Mouse (Mus musculus) heart, postnatal 0 days (tissue): Measurements from ENCODE around the gene Mafb. TPM values are rescaled to one million over a fixed set of nuclear protein-coding genes. Genes with fewer than 3 reads are reported as not detected.

Experiments used
- ATAC-seq: fragments of 200-750 bp; cut with Nextera tagmentation; 2 replicates; pipeline ENCODE4 v1.8.0; 2017; ENCODE audit warnings: low read depth, moderate number of reproducible peaks, moderate library complexity; ENCODE audit not compliant: insufficient read depth
- DNase-seq: peaks from one replicate; pipeline ENCODE4 v3.0.0-alpha.2; 2016; ENCODE audit warnings: low spot score
- H3K27ac ChIP-seq: fragments of 300-500 bp; sonication (generic); 2 replicates; pipeline ENCODE4 v1.5.1; 2014; ENCODE audit warnings: low read depth, mild to moderate bottlenecking
- H3K27me3 ChIP-seq: fragments of 300-500 bp; sonication (generic); 2 replicates; pipeline ENCODE4 v1.6.1; 2014; ENCODE audit warnings: low read length, mixed read lengths; ENCODE audit not compliant: control insufficient read depth, insufficient read depth
- H3K36me3 ChIP-seq: fragments of 300-500 bp; sonication (generic); replicated peaks from 2 replicates; pipeline ENCODE4 v1.6.1; 2014; ENCODE audit warnings: low read length, mixed read lengths; ENCODE audit not compliant: control insufficient read depth, insufficient read depth
- H3K4me1 ChIP-seq: fragments of 300-500 bp; sonication (generic); 2 replicates; pipeline ENCODE4 v1.6.1; 2014; ENCODE audit warnings: antibody characterized with exemption; ENCODE audit not compliant: control insufficient read depth, insufficient read depth
- H3K4me2 ChIP-seq: fragments of 300-500 bp; sonication (generic); 2 replicates; pipeline ENCODE4 v1.6.1; 2014; ENCODE audit warnings: low read depth, mild to moderate bottlenecking, low read length, moderate library complexity
- H3K4me3 ChIP-seq: fragments of 300-500 bp; sonication (generic); 2 replicates; pipeline ENCODE4 v1.5.1; 2014; ENCODE audit warnings: low read depth, low read length
- H3K9ac ChIP-seq: fragments of 300-500 bp; sonication (generic); replicated peaks from 2 replicates; pipeline ENCODE4 v1.6.1; 2014; ENCODE audit warnings: low read depth, low read length, mixed read lengths
- H3K9me3 ChIP-seq: fragments of 300-500 bp; sonication (generic); replicated peaks from 2 replicates; pipeline ENCODE4 v1.6.1; 2016; ENCODE audit warnings: low read length; ENCODE audit not compliant: control insufficient read depth
- CTCF ChIP-seq: IDR thresholded peaks from 2 replicates; pipeline ENCODE4 v1.5.1; 2016; ENCODE audit warnings: antibody characterized with exemption, control low read depth, low read depth
- EP300 ChIP-seq: IDR thresholded peaks from 2 replicates; pipeline ENCODE4 v1.6.1; 2016; ENCODE audit warnings: antibody characterized with exemption, low read depth
- WGBS: fragments of 180-500 bp; shearing (Covaris S2); extraction: QIAGEN DNeasy Blood & Tissue Kit; methylation state at CpG from one replicate; pipeline ENCODE4 v1.1.7; 2014; 5-methylcytosine and 5-hydroxymethylcytosine counted together
- polyA plus RNA-seq: library from polyadenylated mRNA; unstranded; fragments of >200 nt; fragmentation: Nextera tagmentation; extraction: Ambion mirVana; gene quantifications from 2 replicates; pipeline ENCODE4 v1.2.1, GENCODE M21; 2015
- total RNA-seq: library from RNA; depleted of rRNA; stranded (reverse); fragments of >200 nt; gene quantifications from 2 replicates; pipeline ENCODE4 v1.2.3, GENCODE M21; 2014; ENCODE audit warnings: low replicate concordance

The Mafb gene
- total and polyA plus RNA-seq, 2 experiments from 2014 or later: 4.5 to 4.8 TPM

- Histone ChIP-seq H3K36me3 (no peaks in the 10 kb centered on the region), H3K9me3 (no peaks in the 10 kb centered on the region), H3K27me3 (peaks cover 57% of the 10 kb centered on the region), H3K4me1 (peaks cover 16% of the 10 kb centered on the region; the same call in 1 of the 2 replicates), H3K27ac (peak overlapping the region; percentile 81), H3K9ac (peak overlapping the region; percentile 54), H3K4me3 (peak overlapping the region; percentile 53), H3K4me2 (peak overlapping the region; percentile 88)
- DNase-seq: no peak
- TF ChIP-seq EP300 (no peak), CTCF (no peak)
- ATAC-seq: peak; percentile 6; the same call in 1 of the 2 replicates
- WGBS: 1% methylated on average over 83 of the region's 95 CpGs
Observed at GRCm38 (mm10) chr2:160366111-160366979, 520 bp downstream of the Mafb start.

GRCm38 (mm10) chr2:160365107-160365911 is 1.6 kb downstream of the Mafb start:
- DNase-seq: peak; percentile 42
- H3K9me3 ChIP-seq: no peaks in the 10 kb centered on the region
- H3K27ac ChIP-seq: no peak overlapping the region
- H3K27me3 ChIP-seq: peaks cover 57% of the 10 kb centered on the region
- H3K4me1 ChIP-seq: peaks cover 16% of the 10 kb centered on the region; the same call in 1 of the 2 replicates
- H3K36me3 ChIP-seq: no peaks in the 10 kb centered on the region
- H3K9ac ChIP-seq: peak overlapping the region; percentile 54
- peak overlapping the region; percentile 53 for H3K4me3 ChIP-seq
- 1% methylated on average over 49 of the region's 50 CpGs for WGBS
- peak overlapping the region; percentile 88 for H3K4me2 ChIP-seq
- TF ChIP-seq EP300: no peak
- no peak for TF ChIP-seq CTCF
- no peak for ATAC-seq

- H3K27me3 ChIP-seq: peaks cover 57% of the 10 kb centered on the region
- peaks cover 16% of the 10 kb centered on the region; the same call in 1 of the 2 replicates for H3K4me1 ChIP-seq
- peak overlapping the region; percentile 54; the same call in 1 of the 2 replicates for H3K9ac ChIP-seq
- H3K4me3 ChIP-seq: peak overlapping the region; percentile 53
- WGBS: 19% methylated on average over 12 of the region's 12 CpGs
- H3K27ac ChIP-seq: no peak overlapping the region
- DNase-seq (no peak), ATAC-seq (no peak)
- no peaks in the 10 kb centered on the region for H3K36me3 ChIP-seq
- TF ChIP-seq EP300 (no peak), CTCF (no peak)
- peak overlapping the region; percentile 88 for H3K4me2 ChIP-seq
- no peaks in the 10 kb centered on the region for H3K9me3 ChIP-seq
Observed at GRCm38 (mm10) chr2:160364666-160365065, 2.2 kb downstream of the Mafb start.

GRCm38 (mm10) chr2:160364128-160364650 is 2.7 kb downstream of the Mafb start:
- 18% methylated on average over 9 of the region's 9 CpGs for WGBS
- no peak overlapping the region for H3K9ac ChIP-seq

GRCm38 (mm10) chr2:160363201-160363600 is 3.7 kb downstream of the Mafb start:
- WGBS: 70% methylated on average over 4 of the region's 4 CpGs
- DNase-seq: no peak
- Histone ChIP-seq H3K27ac (no peak overlapping the region), H3K9ac (no peak overlapping the region), H3K9me3 (no peaks in the 10 kb centered on the region), H3K4me1 (peaks cover 16% of the 10 kb centered on the region; the same call in 1 of the 2 replicates), H3K27me3 (peaks cover 57% of the 10 kb centered on the region), H3K36me3 (no peaks in the 10 kb centered on the region), H3K4me3 (no peak overlapping the region), H3K4me2 (no peak overlapping the region)
- TF ChIP-seq EP300: no peak
- TF ChIP-seq CTCF: no peak
- ATAC-seq: no peak

More at GRCm38 (mm10) chr2:160364128-160364650, 2.7 kb downstream of the Mafb start:
- Histone ChIP-seq H3K9me3 (no peaks in the 10 kb centered on the region), H3K4me2 (peak overlapping the region; percentile 88), H3K27me3 (peaks cover 57% of the 10 kb centered on the region), H3K36me3 (no peaks in the 10 kb centered on the region), H3K27ac (no peak overlapping the region), H3K4me1 (peaks cover 16% of the 10 kb centered on the region; the same call in 1 of the 2 replicates), H3K4me3 (peak overlapping the region; percentile 53)
- TF ChIP-seq EP300: no peak
- TF ChIP-seq CTCF: no peak
- DNase-seq (no peak), ATAC-seq (no peak)
